Mouse (Mus musculus) small intestine, adult 2 months (tissue): Measurements from ENCODE around the gene Fgd3.

ENCODE experiments used
- CTCF ChIP-seq: fragments of 200-500 bp; IDR thresholded peaks from 2 replicates; pipeline ENCODE4 v1.5.1; 2012; ENCODE audit warnings: low read depth, mild to moderate bottlenecking, control low read depth, inconsistent platforms, low read length, moderate library complexity, mixed read lengths; ENCODE audit not compliant: insufficient replicate concordance, insufficient read length; ENCODE audit errors: extremely low read depth
- POLR2A ChIP-seq: fragments of 200-500 bp; IDR thresholded peaks from 2 replicates; pipeline ENCODE4 v1.6.1; 2012; ENCODE audit warnings: low read depth, mild to moderate bottlenecking, control low read depth, inconsistent platforms, low read length, moderate library complexity

DNA sequence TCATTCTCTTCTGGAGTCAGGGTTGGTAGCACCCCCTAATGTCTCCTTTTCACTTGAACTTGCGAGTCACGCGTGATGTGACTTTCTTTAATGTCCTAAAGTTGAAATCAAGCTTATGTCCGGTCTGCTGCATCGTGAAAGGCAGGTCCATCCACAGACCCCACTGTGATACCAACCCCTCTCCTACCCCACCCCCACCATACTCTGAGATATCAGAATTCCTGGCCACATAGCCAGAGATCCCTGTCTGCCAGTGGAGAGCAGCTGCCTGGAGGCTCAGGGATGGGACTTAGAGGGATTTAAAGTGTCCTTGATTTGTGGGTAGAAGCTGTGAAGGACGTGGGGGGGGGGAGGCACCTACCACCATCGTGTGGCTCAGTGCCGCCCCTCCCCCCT lies 71.6 kb downstream of the Fgd3 start, which contains the start of gene Susd3:
- TF ChIP-seq POLR2A (no peak), CTCF (no peak)
